Mouse (Mus musculus) ES-Bruce4 (cell line): Measurements from ENCODE around the gene Vars. TPM values are rescaled to one million over a fixed set of nuclear protein-coding genes. Genes with fewer than 3 reads are reported as not detected.
A peak's percentile ranks its signal among the peaks of the same experiment; 100 is the strongest.

ENCODE experiments used
- H3K27ac ChIP-seq: 2 replicates; pipeline ENCODE4 v1.5.1; 2012; ENCODE audit warnings: low read length, inconsistent platforms; ENCODE audit not compliant: insufficient read depth
- H3K27me3 ChIP-seq: 2 replicates; pipeline ENCODE4 v1.6.1; 2012; ENCODE audit warnings: mild to moderate bottlenecking, low read length, inconsistent platforms; ENCODE audit not compliant: control insufficient read depth, poor library complexity, insufficient read depth, severe bottlenecking
- H3K36me3 ChIP-seq: 2 replicates; pipeline ENCODE4 v1.6.1; 2012; ENCODE audit warnings: inconsistent platforms, mild to moderate bottlenecking, low read length, moderate library complexity; ENCODE audit not compliant: control insufficient read depth, poor library complexity, insufficient read depth, severe bottlenecking
- H3K4me1 ChIP-seq: one replicate; pipeline ENCODE4 v1.8.1; 2011; ENCODE audit warnings: low read length; ENCODE audit not compliant: control insufficient read depth, insufficient read depth
- H3K4me3 ChIP-seq: 2 replicates; pipeline ENCODE4 v1.5.1; 2011; ENCODE audit warnings: low read depth, mild to moderate bottlenecking, low read length
- H3K9ac ChIP-seq: 2 replicates; pipeline ENCODE4 v1.6.1; 2012; ENCODE audit warnings: low read depth, mild to moderate bottlenecking, inconsistent platforms; ENCODE audit not compliant: poor library complexity, severe bottlenecking
- H3K9me3 ChIP-seq: replicated peaks from 2 replicates; pipeline ENCODE4 v1.6.1; 2012; ENCODE audit warnings: mild to moderate bottlenecking, low read length, inconsistent platforms; ENCODE audit not compliant: control insufficient read depth, poor library complexity, insufficient read depth, severe bottlenecking
- CTCF ChIP-seq: IDR thresholded peaks from one replicate; pipeline ENCODE4 v1.8.1; 2011; ENCODE audit warnings: low read depth, low read length
- EP300 ChIP-seq: IDR thresholded peaks from 2 replicates; pipeline ENCODE4 v1.6.1; 2011; ENCODE audit warnings: low read depth, low read length; ENCODE audit not compliant: insufficient read depth
- POLR2A ChIP-seq: IDR thresholded peaks from one replicate; pipeline ENCODE4 v1.8.1; 2011; ENCODE audit warnings: low read length; ENCODE audit not compliant: insufficient read depth
- polyA plus RNA-seq: library from polyadenylated mRNA; stranded (reverse); fragments of >200 nt; gene quantifications from 2 replicates; pipeline ENCODE4 v1.2.4, GENCODE M21; 2011; ENCODE audit warnings: low read depth; ENCODE audit not compliant: missing spikeins, insufficient read depth, insufficient read length

Vars gene
- polyA plus RNA-seq, 1 experiment = 108 TPM

DNA sequence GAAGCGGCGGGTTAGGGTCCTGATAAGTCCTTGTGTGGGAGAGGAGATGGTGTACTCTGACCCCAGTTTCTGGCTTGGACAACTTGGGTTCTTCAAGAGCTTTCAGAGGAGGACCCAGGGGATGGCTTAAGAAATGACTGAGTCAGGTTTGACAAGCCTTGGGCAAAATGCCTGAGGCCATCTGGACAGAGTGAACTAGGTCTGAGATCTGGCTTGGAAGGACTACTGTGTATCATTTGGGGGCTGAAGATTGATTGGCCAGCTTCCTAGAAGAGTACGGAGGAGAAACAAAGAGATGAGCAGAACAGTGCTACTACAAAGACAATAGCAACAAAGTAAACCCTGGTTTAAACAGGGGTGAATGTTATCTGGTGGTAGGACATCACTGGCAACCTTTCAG is 62.7 kb downstream of the Vars start:
- no peak overlapping the region for H3K4me3 ChIP-seq
- TF ChIP-seq CTCF (no peak), EP300 (no peak), POLR2A (no peak)
- peaks cover 6% of the 10 kb centered on the region for H3K4me1 ChIP-seq
- 0 out of 2 replicates have a peak, but pooled peaks cover under 1% of the 10 kb centered on the region for H3K36me3 ChIP-seq
- H3K27me3 ChIP-seq = no peaks in the 10 kb centered on the region
- H3K9ac ChIP-seq = no peak overlapping the region
- H3K27ac ChIP-seq = no peak overlapping the region
- no peaks in the 10 kb centered on the region for H3K9me3 ChIP-seq

DNA sequence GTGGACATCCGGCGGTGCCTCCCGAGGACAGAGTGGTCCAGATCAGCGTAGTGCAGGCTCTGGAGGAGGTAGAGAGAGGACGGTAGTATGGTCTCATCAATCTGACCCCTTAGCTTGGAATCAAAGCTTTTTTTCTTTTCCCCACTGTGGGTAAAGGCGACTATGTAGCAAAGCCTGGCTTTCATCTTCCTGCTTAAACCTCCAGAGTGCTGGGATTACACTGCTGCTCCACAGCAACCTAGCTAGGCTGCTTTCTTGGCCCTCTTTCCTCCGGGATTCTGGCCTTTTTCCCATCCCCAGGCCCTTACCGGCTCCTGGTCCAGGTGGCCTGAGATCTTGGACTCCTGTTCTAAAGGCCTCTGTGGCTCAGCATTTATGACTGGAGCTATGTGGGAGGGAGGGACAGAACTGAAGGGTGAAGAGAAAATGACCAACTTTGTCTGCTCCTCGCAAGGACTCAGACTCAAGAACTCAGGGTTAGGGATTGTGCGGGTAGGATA is 63.6 kb downstream of the Vars start:
- H3K9ac ChIP-seq = peak overlapping the region; percentile 10; the same call in 1 of the 2 replicates
- H3K36me3 ChIP-seq = no peaks in the 10 kb centered on the region
- H3K4me1 ChIP-seq = peaks cover 6% of the 10 kb centered on the region
- H3K27me3 ChIP-seq = no peaks in the 10 kb centered on the region
- no peak for TF ChIP-seq CTCF
- no peaks in the 10 kb centered on the region for H3K9me3 ChIP-seq
- peak overlapping the region; percentile 93 for H3K27ac ChIP-seq
- H3K4me3 ChIP-seq = peak overlapping the region; percentile 36

DNA sequence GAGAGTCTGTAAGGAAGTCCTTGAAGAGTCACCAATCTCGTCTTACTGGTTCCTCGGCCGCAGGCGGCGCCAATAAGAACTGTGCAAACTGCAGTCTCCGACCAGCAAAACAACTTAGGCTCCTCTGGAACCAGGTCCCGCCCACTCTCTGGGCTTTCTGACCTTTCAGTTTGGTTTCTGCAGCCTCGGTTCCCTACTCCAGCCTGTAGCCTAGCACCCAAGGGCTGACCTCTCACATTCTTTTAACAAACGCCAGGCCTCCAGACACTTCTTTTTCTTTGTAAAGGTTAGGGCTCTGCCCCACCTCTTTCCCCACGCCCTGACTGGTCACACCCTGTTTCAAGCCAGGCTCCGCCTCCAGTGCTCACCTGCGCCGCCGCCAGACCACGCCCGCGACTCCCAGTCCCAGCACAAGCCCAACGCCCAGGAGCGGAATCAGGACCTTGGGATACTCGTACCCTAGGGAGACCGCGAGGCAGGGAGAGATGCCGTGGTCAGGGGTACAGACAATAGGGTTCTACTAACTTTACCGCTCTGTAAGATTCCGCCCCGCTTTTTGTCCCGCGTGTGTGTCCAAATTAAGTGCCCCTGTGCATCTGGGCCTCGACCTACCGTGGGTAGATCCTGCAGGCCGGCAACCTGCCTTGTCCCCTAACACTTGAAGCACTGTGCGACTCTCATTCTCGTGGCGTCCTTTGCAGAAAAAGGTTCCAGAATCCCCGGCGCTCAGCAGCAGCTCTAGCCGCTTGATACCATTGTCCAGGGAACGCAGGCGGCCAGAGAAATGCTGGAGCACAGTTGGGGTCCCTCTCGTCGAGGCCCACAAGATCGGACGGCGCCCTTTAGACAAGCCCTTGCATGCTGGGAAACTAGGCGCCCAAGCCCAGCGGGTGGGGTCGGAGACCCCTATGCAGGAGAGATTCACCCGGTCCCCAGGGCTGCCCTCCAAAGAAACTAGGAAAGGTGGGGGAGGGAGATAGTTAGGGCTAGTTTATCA is 64.5 kb downstream of the Vars start, which contains the start of gene Ly6g6c:
TSS of gene Ly6g6c (plus strand) at position 438 of the 997 bp plus-strand sequence.
- H3K9ac ChIP-seq = peak within 1 kb of the TSS; percentile 64
- peaks cover 6% of the 10 kb centered on the region for H3K4me1 ChIP-seq
- no peaks in the 10 kb centered on the region for H3K9me3 ChIP-seq
- H3K4me3 ChIP-seq = peak within 1 kb of the TSS; percentile 79
- H3K27me3 ChIP-seq = no peaks in the 10 kb centered on the region
- TF ChIP-seq POLR2A (peak; percentile 64), EP300 (peak; percentile 40), CTCF (no peak)
- peak within 1 kb of the TSS; percentile 93 for H3K27ac ChIP-seq
- H3K36me3 ChIP-seq = no peaks in the 10 kb centered on the region

Other genes starting within 250 kb of the Vars start
- gene Cyp21a1, start 196.4 kb upstream of the Vars start, polyA plus RNA-seq = not detected in 2 replicates
- gene Stk19, start 164.0 kb upstream of the Vars start, polyA plus RNA-seq = 18.7 and 25.8 TPM in 2 replicates
- gene Dxo, start 164.0 kb upstream of the Vars start, polyA plus RNA-seq = 22.6 and 24.5 TPM in 2 replicates
- gene Skiv2l, start 150.8 kb upstream of the Vars start, polyA plus RNA-seq = 12.7 and 13.1 TPM in 2 replicates
- 53.0 and 63.6 TPM in 2 replicates for gene Nelfe, start 150.6 kb upstream of the Vars start, polyA plus RNA-seq
- not detected in 2 replicates for gene Cfb, start 138.5 kb upstream of the Vars start, polyA plus RNA-seq
- 22.8 and 24.7 TPM in 2 replicates for gene Zbtb12, start 121.5 kb upstream of the Vars start, polyA plus RNA-seq
- 0.41 TPM in 1 of 2 replicates, not detected in the other for gene Gm20547, start 118.9 kb upstream of the Vars start, polyA plus RNA-seq
- 9.9 and 10.8 TPM in 2 replicates for gene C2, start 102.7 kb upstream of the Vars start, polyA plus RNA-seq
- gene Ehmt2, start 102.5 kb upstream of the Vars start, polyA plus RNA-seq = 60.9 and 75.4 TPM in 2 replicates
- gene Slc44a4, start 86.5 kb upstream of the Vars start, polyA plus RNA-seq = 5.3 and 5.8 TPM in 2 replicates
- gene Neu1, start 69.7 kb upstream of the Vars start, polyA plus RNA-seq = 13.6 and 15.1 TPM in 2 replicates
- gene Hspa1b, start 41.7 kb upstream of the Vars start, polyA plus RNA-seq = 2.6 and 3.0 TPM in 2 replicates
- not detected in 2 replicates for gene Gm20481, start 31.1 kb upstream of the Vars start, polyA plus RNA-seq
- gene Hspa1a, start 28.8 kb upstream of the Vars start, polyA plus RNA-seq = 1.9 and 2.5 TPM in 2 replicates
- gene Hspa1l, start 28.3 kb upstream of the Vars start, polyA plus RNA-seq = 0.25 TPM in 1 of 2 replicates, not detected in the other
- 163 and 166 TPM in 2 replicates for gene Lsm2, start 19.1 kb upstream of the Vars start, polyA plus RNA-seq
- gene Vwa7, start 15.6 kb downstream of the Vars start, polyA plus RNA-seq = 0.30 and 0.33 TPM in 2 replicates
- gene Sapcd1, start 27.0 kb downstream of the Vars start, polyA plus RNA-seq = 1.7 and 3.9 TPM in 2 replicates
- 6.7 and 7.4 TPM in 2 replicates for gene Msh5, start 45.8 kb downstream of the Vars start, polyA plus RNA-seq
- gene Clic1, start 49.0 kb downstream of the Vars start, polyA plus RNA-seq = 173 and 182 TPM in 2 replicates
- 92.5 and 101 TPM in 2 replicates for gene Ddah2, start 58.0 kb downstream of the Vars start, polyA plus RNA-seq
- 3.7 and 4.0 TPM in 2 replicates for gene Ly6g6c, start 64.4 kb downstream of the Vars start, polyA plus RNA-seq
- gene Mpig6b, start 65.2 kb downstream of the Vars start, polyA plus RNA-seq = 2.8 and 3.3 TPM in 2 replicates
- gene Ly6g6e, start 75.9 kb downstream of the Vars start, polyA plus RNA-seq = 27.5 and 31.2 TPM in 2 replicates
- 1.3 and 1.9 TPM in 2 replicates for gene Ly6g6d, start 77.1 kb downstream of the Vars start, polyA plus RNA-seq
- gene Ly6g6f, start 84.6 kb downstream of the Vars start, polyA plus RNA-seq = not detected in 2 replicates
- gene Abhd16a, start 88.3 kb downstream of the Vars start, polyA plus RNA-seq = 12.7 and 15.6 TPM in 2 replicates
- gene Ly6g5c, start 107.3 kb downstream of the Vars start, polyA plus RNA-seq = not detected in 2 replicates
- not detected in 2 replicates for gene Ly6g5b, start 114.4 kb downstream of the Vars start, polyA plus RNA-seq
- gene Gpank1, start 120.5 kb downstream of the Vars start, polyA plus RNA-seq = 18.9 and 19.1 TPM in 2 replicates
- 146 and 173 TPM in 2 replicates for gene Csnk2b, start 121.1 kb downstream of the Vars start, polyA plus RNA-seq
- gene D17H6S53E, start 125.4 kb downstream of the Vars start, polyA plus RNA-seq = 4.3 and 8.1 TPM in 2 replicates
- gene Apom, start 131.1 kb downstream of the Vars start, polyA plus RNA-seq = not detected in 2 replicates
- gene Bag6, start 134.2 kb downstream of the Vars start, polyA plus RNA-seq = 231 and 262 TPM in 2 replicates
- gene Prrc2a, start 163.9 kb downstream of the Vars start, polyA plus RNA-seq = 236 and 256 TPM in 2 replicates
- 2.1 TPM in 1 of 2 replicates, not detected in the other for gene Aif1, start 175.1 kb downstream of the Vars start, polyA plus RNA-seq
- 2.3 and 2.5 TPM in 2 replicates for gene Lst1, start 187.5 kb downstream of the Vars start, polyA plus RNA-seq
- gene Ltb, start 193.5 kb downstream of the Vars start, polyA plus RNA-seq = 10.7 and 14.2 TPM in 2 replicates
- gene Tnf, start 201.0 kb downstream of the Vars start, polyA plus RNA-seq = not detected in 2 replicates
- 0.64 TPM in 1 of 2 replicates, not detected in the other for gene Lta, start 204.4 kb downstream of the Vars start, polyA plus RNA-seq
- gene Gm16181, start 219.8 kb downstream of the Vars start, polyA plus RNA-seq = not detected in 2 replicates
- 2.3 and 4.2 TPM in 2 replicates for gene Atp6v1g2, start 232.7 kb downstream of the Vars start, polyA plus RNA-seq
- 7.9 and 12.5 TPM in 2 replicates for gene Nfkbil1, start 234.8 kb downstream of the Vars start, polyA plus RNA-seq
- gene Ddx39b, start 240.8 kb downstream of the Vars start, polyA plus RNA-seq = 245 and 258 TPM in 2 replicates